Mouse (Mus musculus) mouse embryonic stem cell (cell line): ENCODE measurements around the gene Pgp.
"Not testable (repeated sequence)": the region's sequence is repeated elsewhere in the genome, so short reads cannot be mapped to it uniquely, and the experiment has no call there.

Source experiments
- in situ Hi-C, 2 experiments: fragments of 300-500 bp; cut with MboI; formaldehyde crosslinking; loops; 1 replicate in 1 of 2; 3 replicates in 1 of 2; pipeline ENCODE4 v1.14.3; 2019 to 2020; ENCODE audit warnings: low sequenced_read_pairs in 2 of 2, low pct_unique_long_range_greater_than_20kb in 1 of 2, mixed read lengths in 1 of 2; ENCODE audit not compliant: unreplicated experiment in 1 of 2

The Pgp gene

GRCm38 (mm10) chr17:24454756-24455522 is 15.3 kb upstream of the Pgp start:
- in situ Hi-C loops: no loop called here

- in situ Hi-C loops: not testable (repeated sequence)
Observed at GRCm38 (mm10) chr17:24455523-24456206, 14.5 kb upstream of the Pgp start.

GRCm38 (mm10) chr17:24461580-24461979 is 8.6 kb upstream of the Pgp start:
- in situ Hi-C loops: no loop called here

DNA sequence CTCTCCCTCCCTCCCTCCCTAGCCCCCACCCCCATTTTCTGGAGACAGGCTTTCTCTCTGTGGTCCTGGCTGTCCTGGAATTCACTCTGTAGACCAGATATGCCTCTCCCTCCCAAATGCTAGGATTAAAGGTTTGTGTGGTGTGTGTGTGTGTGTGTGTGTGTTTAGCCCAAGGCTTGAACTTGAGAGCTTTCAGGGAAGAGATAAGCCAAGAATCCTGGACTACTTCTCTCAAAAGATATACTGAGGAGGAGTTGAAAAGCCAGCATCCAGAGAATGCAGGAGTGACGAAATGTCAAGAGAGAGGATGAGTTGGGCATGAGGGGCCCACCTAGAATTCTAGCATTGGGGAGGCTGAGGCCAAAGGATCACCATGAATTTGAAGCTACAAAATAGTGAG is 7.3 kb upstream of the Pgp start:
- in situ Hi-C loops: no loop called here

DNA sequence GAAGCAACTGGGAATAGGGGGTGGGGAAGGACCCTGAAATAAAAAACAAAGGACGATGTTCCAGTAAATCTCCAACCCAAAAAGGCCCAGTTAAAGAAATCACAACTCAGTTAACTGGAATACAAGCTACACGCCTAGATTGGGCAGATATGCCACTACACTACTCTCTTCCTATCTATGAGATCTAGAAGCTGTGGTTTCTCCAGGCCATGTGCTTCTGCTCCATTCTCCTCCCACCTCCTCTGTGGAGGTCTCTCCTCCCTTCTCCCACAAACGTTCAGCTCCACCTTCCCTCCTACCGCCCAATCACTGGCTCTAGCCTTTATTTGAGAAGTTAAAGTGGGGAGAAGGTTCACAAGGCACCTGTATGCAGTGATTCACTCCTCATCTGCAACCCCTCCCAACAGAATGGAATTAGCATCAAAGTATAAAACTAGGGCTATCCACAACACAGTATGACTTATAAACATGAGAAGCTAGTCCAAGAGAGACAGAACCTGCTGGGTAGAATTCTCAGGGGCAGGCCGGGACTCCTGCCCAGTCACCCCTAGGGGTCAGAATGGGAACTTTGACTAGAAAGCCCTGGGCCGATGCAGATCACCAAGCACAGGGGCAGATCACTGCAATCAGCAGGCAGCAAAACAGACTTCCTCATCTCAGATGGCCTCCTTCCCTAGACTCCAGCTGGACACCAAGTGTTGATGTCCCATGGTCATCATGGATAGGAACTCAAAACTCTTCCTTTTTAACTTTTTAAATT is 6.6 kb upstream of the Pgp start:
- in situ Hi-C loops: no loop called here

DNA sequence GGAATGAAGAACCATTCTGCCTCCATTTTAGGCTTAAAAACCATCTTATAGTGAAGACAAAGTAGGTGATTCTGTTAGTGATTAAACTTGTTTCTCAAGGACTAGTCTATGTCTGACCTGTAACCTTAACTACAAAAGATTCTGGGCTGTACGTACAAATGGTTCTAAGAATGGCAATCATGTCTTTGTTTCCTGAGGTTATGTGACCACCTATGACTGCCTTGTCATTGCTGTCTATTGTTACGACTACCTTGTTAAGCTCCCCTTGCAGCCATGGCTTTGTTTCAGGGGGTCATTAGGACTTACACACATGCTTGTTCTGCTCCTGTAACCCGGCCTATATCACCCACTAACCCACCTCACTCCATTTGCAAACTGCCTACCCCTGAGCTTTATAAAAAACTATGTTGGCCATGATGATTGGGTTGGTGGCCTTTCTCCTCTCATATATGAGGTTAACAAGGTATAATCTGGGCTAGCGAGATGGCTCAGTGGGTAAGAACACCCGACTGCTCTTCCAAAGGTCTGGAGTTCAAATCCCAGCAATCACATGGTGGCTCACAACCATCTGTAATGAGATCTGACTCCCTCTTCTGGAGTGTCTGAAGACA is 1.5 kb upstream of the Pgp start:
- in situ Hi-C loops: no loop called here

GRCm38 (mm10) chr17:24469336-24469909 is 769 bp upstream of the Pgp start:
- in situ Hi-C loops: no loop called here

- in situ Hi-C loops: no loop called here
Observed at GRCm38 (mm10) chr17:24470701-24471527, 722 bp downstream of the Pgp start.

DNA sequence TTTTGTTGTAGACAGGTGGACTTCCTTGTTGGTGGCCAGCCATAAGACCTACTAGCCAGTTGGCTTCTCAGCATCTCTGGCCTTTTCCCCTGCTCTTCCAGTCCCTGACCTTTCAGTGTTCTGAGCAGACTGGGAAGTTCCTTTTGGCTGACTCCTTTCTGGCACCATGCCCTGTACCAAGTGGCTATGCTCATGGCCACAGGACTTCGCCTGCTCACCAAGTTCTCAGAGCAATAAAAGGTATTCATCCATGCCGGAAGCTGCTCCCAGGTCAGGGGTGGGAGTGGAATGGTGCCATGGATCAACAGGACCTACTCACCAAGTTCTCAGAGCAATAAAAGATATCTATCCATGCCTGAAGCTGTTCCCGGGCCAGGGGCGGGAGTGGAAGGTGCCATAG is 2.3 kb downstream of the Pgp start:
- in situ Hi-C loops: no loop called here

DNA sequence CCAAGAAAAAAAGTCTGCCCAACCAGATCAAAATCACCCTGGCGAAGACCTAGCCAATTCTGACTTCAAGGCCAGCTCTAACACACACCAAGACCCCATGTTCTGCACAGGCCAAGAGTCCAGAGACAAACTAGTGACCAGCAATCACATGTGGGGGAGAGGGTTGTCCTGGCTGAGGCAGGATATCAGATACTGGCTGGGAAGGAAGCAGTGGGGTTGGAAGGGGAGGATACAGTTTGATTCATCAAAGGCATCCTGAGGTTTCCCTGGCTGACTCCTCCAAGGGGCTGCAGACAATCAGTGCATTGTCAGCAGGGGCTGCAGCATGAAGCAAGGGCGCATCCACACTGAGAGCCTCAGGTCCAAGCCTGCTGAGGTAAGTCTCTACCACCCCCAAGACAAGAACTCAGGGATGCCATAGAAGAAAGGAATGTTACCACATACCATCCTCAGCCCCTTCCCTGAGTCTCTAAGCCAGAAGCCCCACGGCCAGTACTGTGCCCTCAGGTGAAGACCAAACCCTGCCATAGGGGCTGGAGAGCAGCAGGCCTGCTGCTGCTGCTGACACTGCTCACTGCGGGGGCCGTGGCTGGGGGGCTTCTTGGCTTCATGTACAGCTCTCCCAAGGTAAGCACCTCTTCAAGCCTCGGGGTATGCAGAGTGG is 3.6 kb downstream of the Pgp start, which contains the start of gene Bricd5:
TSS of gene Bricd5 (plus strand) at position 273 of the 664 bp plus-strand sequence.
- in situ Hi-C loops: no loop called here

- in situ Hi-C loops: no loop called here
Observed at GRCm38 (mm10) chr17:24474557-24474956, 4.4 kb downstream of the Pgp start.

DNA sequence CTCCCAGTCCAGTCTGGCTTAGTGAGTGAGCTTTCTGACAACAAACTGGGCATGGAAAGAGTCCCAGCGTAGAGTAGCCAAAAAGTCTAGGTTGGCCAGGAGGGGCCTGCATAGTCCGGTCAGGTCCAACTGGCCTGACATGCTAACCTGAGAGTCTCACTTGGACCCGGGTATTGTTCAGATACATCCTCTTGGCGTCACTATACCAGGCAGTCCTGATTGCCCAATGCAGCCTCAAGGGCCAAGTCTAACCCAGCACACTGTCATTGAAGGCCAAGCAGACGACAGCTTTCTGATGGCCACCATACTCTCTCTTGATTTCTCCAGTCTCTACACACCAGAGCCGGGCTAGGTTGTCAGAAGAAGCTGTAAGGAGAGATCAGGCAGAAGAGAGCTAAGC is 5.4 kb downstream of the Pgp start:
- in situ Hi-C loops: no loop called here

- in situ Hi-C loops: no loop called here
Observed at GRCm38 (mm10) chr17:24476022-24476776, 6.0 kb downstream of the Pgp start.

DNA sequence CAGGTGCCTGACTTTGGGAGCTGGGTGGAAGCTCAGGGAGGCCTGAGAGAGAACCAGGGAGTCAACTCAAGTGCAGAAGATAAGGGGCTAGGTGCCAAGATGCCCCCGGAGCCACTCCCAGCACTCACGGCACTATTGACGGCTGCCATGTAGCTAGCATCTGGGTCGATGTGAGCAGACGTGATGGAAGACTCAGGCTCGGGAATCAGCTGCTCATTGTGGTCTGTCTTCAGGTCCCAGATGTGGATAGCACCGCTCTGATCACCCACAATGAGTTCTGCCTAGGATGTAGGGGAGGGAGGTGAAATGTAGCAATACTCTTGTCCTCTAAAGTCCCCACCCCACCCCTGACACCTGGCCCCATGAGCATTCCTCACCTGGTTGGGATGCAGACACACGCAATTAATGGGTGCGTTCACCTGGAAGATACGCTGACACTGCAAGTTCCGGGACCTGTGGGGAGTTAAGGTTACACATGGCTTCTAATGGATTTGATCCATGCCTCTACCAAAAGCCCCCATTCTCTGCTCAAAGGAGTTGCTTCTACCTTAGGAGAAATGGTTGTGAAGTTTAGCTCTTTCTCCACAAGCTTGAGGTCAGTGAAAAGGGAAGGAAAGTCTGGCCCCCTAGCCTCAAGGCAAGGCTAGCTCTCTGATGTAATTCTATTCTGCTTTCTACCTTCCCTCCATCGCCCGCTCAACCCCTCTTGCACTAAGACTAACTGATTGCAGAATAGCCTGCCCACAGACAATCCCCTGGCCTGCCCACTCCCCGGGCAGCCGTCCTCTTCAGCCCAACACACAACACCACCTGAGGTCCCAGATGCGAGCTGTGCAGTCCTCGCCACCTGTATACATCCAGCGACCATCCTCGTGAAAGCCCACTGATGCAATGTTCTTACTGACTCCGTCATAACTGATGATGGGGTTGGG is 7.1 kb downstream of the Pgp start:
- in situ Hi-C loops: no loop called here

- in situ Hi-C loops: no loop called here
Observed at GRCm38 (mm10) chr17:24477985-24478600, 7.9 kb downstream of the Pgp start.
